Mouse (Mus musculus) forebrain, embryonic 11.5 days (tissue): ENCODE measurements around the gene Clic4. TPM values are rescaled to one million over a fixed set of nuclear protein-coding genes. Genes with fewer than 3 reads are reported as not detected.

Source experiments
- ATAC-seq: fragments of 200-750 bp; cut with Nextera tagmentation; replicated peaks from 2 replicates; pipeline ENCODE4 v1.8.0; 2017; ENCODE audit warnings: moderate TSS enrichment; ENCODE audit not compliant: low FRiP score
- DNase-seq: peaks from one replicate; pipeline ENCODE4 v3.0.0-alpha.2; 2017; ENCODE audit warnings: low spot score
- H3K27ac ChIP-seq: fragments of 300-500 bp; sonication (generic); 2 replicates; pipeline ENCODE4 v1.5.1; 2014; ENCODE audit warnings: low read depth, low read length
- H3K27me3 ChIP-seq: fragments of 300-500 bp; sonication (generic); 2 replicates; pipeline ENCODE4 v1.6.1; 2014; ENCODE audit warnings: mild to moderate bottlenecking, low read length, mixed read lengths; ENCODE audit not compliant: control insufficient read depth, insufficient read depth
- H3K36me3 ChIP-seq: fragments of 300-500 bp; sonication (generic); 2 replicates; pipeline ENCODE4 v1.6.1; 2014; ENCODE audit warnings: mild to moderate bottlenecking, low read length, moderate library complexity, mixed read lengths; ENCODE audit not compliant: control insufficient read depth, insufficient read depth
- H3K4me1 ChIP-seq: fragments of 300-500 bp; sonication (generic); replicated peaks from 2 replicates; pipeline ENCODE4 v1.6.1; 2014; ENCODE audit warnings: low read length, mixed read lengths; ENCODE audit not compliant: control insufficient read depth, insufficient read depth
- H3K4me2 ChIP-seq: fragments of 300-500 bp; sonication (generic); 2 replicates; pipeline ENCODE4 v1.6.1; 2014; ENCODE audit warnings: low read depth, mild to moderate bottlenecking, low read length, moderate library complexity, mixed read lengths; ENCODE audit not compliant: severe bottlenecking
- H3K4me3 ChIP-seq: fragments of 300-500 bp; sonication (generic); 2 replicates; pipeline ENCODE4 v1.5.1; 2014; ENCODE audit warnings: low read depth, low read length
- H3K9ac ChIP-seq: fragments of 300-500 bp; sonication (generic); 2 replicates; pipeline ENCODE4 v1.6.1; 2014; ENCODE audit warnings: low read length
- H3K9me3 ChIP-seq: fragments of 300-500 bp; sonication (generic); 2 replicates; pipeline ENCODE4 v1.6.1; 2016; ENCODE audit warnings: low read length, mixed read lengths; ENCODE audit not compliant: control insufficient read depth
- WGBS: fragments of 180-500 bp; shearing (Covaris S2); extraction: QIAGEN DNeasy Blood & Tissue Kit; methylation state at CpG from one replicate; pipeline ENCODE4 v1.1.7; 2014; 5-methylcytosine and 5-hydroxymethylcytosine counted together
- polyA plus RNA-seq: library from polyadenylated mRNA; unstranded; fragments of >200 nt; fragmentation: Nextera tagmentation; extraction: Ambion mirVana; gene quantifications from 2 replicates; pipeline ENCODE4 v1.2.1, GENCODE M21; 2014

The Clic4 gene
- polyA plus RNA-seq, 1 experiment from 2014 or later = 194 TPM

GRCm38 (mm10) chr4:135276681-135277379 is 4.2 kb upstream of the Clic4 start:
- H3K4me3 ChIP-seq = no peak overlapping the region
- DNase-seq (no peak), ATAC-seq (no peak)
- H3K27me3 ChIP-seq = peaks cover 3% of the 10 kb centered on the region; the same call in 1 of the 2 replicates
- H3K36me3 ChIP-seq = no peaks in the 10 kb centered on the region
- H3K4me1 ChIP-seq = peaks cover 4% of the 10 kb centered on the region; the same call in 1 of the 2 replicates
- H3K4me2 ChIP-seq = no peak overlapping the region
- H3K9ac ChIP-seq = no peak overlapping the region
- no peak overlapping the region for H3K27ac ChIP-seq
- no peaks in the 10 kb centered on the region for H3K9me3 ChIP-seq
- 79% methylated on average over 4 of the region's 4 CpGs for WGBS

GRCm38 (mm10) chr4:135274761-135275160 is 2.1 kb upstream of the Clic4 start:
- WGBS = 69% methylated on average over 7 of the region's 7 CpGs

GRCm38 (mm10) chr4:135273307-135273682 is 681 bp upstream of the Clic4 start:
- H3K4me3 ChIP-seq = peak overlapping the region; percentile 92
- H3K4me1 ChIP-seq = peaks cover 18% of the 10 kb centered on the region
- peak; percentile 59 for DNase-seq
- H3K27me3 ChIP-seq = peaks cover 3% of the 10 kb centered on the region; the same call in 1 of the 2 replicates
- no peaks in the 10 kb centered on the region for H3K36me3 ChIP-seq
- peak overlapping the region; percentile 65 for H3K4me2 ChIP-seq
- H3K9ac ChIP-seq = peak overlapping the region; percentile 45
- no peaks in the 10 kb centered on the region for H3K9me3 ChIP-seq
- H3K27ac ChIP-seq = no peak overlapping the region
- 1% methylated on average over 17 of the region's 17 CpGs for WGBS
- no peak for ATAC-seq

More at GRCm38 (mm10) chr4:135274761-135275160, 2.1 kb upstream of the Clic4 start:
- Histone ChIP-seq H3K9ac (no peak overlapping the region), H3K4me2 (no peak overlapping the region), H3K27ac (no peak overlapping the region), H3K4me3 (no peak overlapping the region), H3K27me3 (peaks cover 3% of the 10 kb centered on the region; the same call in 1 of the 2 replicates), H3K9me3 (no peaks in the 10 kb centered on the region), H3K36me3 (no peaks in the 10 kb centered on the region), H3K4me1 (peaks cover 14% of the 10 kb centered on the region)
- DNase-seq (no peak), ATAC-seq (no peak)

- DNase-seq (peak; percentile 84), ATAC-seq (peak; percentile 66)
- no peaks in the 10 kb centered on the region for H3K9me3 ChIP-seq
- H3K4me2 ChIP-seq = peak overlapping the region; percentile 59
- peaks cover 3% of the 10 kb centered on the region; the same call in 1 of the 2 replicates for H3K27me3 ChIP-seq
- H3K4me3 ChIP-seq = peak overlapping the region; percentile 92
- no peaks in the 10 kb centered on the region for H3K36me3 ChIP-seq
- under 1% methylated on average over 60 of the region's 67 CpGs for WGBS
- peak overlapping the region; percentile 95 for H3K27ac ChIP-seq
- H3K4me1 ChIP-seq = peaks cover 18% of the 10 kb centered on the region
- H3K9ac ChIP-seq = peak overlapping the region; percentile 95
Observed at GRCm38 (mm10) chr4:135271881-135272616, 565 bp downstream of the Clic4 start.

DNA sequence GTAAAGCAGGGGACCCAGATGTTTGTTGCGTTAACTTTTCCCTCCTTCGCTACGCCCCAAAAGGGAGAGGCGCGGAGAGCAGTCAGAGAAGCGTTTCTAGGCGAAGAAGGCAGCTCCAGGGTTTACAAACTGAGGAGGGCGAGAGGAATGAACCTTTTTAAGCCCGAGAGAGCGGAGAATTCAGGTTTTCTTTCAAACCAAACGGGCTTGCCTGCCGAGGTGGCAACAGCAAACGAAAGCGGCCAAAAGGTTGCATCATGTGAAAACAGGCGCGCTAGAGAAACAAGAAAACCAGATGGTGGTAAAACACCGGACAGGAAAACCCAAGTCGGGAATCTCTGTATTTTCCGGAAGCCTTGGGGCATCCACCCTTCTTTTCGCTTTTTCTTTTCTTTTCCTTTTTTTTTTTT is 1.2 kb downstream of the Clic4 start:
- H3K4me2 ChIP-seq = peak overlapping the region; percentile 59
- H3K9me3 ChIP-seq = no peaks in the 10 kb centered on the region
- no peaks in the 10 kb centered on the region for H3K36me3 ChIP-seq
- 1% methylated on average over 20 of the region's 20 CpGs for WGBS
- H3K27me3 ChIP-seq = peaks cover 3% of the 10 kb centered on the region; the same call in 1 of the 2 replicates
- DNase-seq (no peak), ATAC-seq (no peak)
- H3K4me3 ChIP-seq = peak overlapping the region; percentile 92
- H3K27ac ChIP-seq = no peak overlapping the region
- H3K4me1 ChIP-seq = peaks cover 18% of the 10 kb centered on the region
- H3K9ac ChIP-seq = peak overlapping the region; percentile 95

DNA sequence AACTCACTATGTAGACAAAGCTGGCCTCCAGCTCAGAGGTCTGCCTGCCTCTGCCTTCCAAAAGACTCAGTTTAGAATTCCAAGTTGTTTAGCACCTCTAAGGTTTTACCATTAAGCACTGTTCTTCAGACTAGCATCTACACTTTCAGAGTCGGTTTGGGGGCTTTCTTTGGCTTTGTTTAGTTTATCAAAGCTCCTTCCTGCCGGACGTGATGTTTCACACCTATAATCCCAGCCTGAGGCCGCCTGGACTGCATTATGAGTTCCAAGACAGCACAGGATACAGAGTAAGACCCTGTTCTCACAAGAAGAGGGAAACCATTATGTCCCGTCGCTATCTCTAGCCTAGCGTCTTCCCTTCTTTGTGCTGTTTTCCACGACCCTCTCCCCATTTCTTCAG is 2.1 kb downstream of the Clic4 start:
- peak overlapping the region; percentile 92 for H3K4me3 ChIP-seq
- H3K27ac ChIP-seq = no peak overlapping the region
- H3K4me1 ChIP-seq = peaks cover 18% of the 10 kb centered on the region

DNA sequence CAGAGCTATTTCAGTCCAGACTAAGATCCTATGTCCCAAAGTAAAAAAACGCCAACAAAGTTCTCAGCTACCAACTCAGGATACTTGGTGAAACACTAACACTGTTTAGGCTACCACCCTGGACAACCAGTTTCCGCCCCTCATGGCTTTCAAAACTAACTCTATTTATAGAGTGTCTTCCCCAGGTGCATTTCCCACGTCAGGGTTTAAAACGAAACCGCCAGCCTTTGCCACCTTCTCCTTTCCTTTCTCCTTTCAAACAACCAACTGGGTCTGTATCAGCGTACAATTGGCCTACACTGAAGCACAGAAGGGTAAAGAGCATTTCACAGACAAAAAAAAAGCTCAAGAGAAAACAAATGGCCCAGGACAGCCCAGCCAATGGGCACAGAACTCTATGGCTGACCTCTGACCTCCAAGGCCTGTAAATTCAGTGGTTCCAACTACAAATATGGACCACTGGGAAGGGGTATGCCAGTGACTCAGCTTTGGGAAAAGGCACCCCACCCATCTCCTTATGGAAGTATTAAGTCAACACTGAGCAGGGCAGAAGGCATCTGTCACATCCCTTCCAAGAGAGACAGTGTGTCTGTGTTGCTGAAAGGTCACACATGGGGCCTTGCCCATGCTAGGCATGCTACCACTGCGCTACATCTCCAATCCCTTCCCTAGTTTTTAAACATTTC is 2.8 kb downstream of the Clic4 start:
- Histone ChIP-seq H3K9me3 (no peaks in the 10 kb centered on the region), H3K36me3 (no peaks in the 10 kb centered on the region), H3K27me3 (peaks cover 3% of the 10 kb centered on the region; the same call in 1 of the 2 replicates), H3K4me1 (peaks cover 18% of the 10 kb centered on the region), H3K9ac (peak overlapping the region; percentile 16), H3K27ac (no peak overlapping the region), H3K4me3 (peak overlapping the region; percentile 92; the same call in 1 of the 2 replicates), H3K4me2 (peak overlapping the region; percentile 59)
- no peak for ATAC-seq
- 78% methylated on average over 7 of the region's 7 CpGs for WGBS
- no peak for DNase-seq

More for the DNA sequence above, 2.1 kb downstream of the Clic4 start:
- peaks cover 3% of the 10 kb centered on the region; the same call in 1 of the 2 replicates for H3K27me3 ChIP-seq
- H3K4me2 ChIP-seq = peak overlapping the region; percentile 59
- H3K36me3 ChIP-seq = no peaks in the 10 kb centered on the region
- DNase-seq (no peak), ATAC-seq (no peak)
- WGBS = 53% methylated on average over 8 of the region's 8 CpGs
- peak overlapping the region; percentile 95 for H3K9ac ChIP-seq
- no peaks in the 10 kb centered on the region for H3K9me3 ChIP-seq

DNA sequence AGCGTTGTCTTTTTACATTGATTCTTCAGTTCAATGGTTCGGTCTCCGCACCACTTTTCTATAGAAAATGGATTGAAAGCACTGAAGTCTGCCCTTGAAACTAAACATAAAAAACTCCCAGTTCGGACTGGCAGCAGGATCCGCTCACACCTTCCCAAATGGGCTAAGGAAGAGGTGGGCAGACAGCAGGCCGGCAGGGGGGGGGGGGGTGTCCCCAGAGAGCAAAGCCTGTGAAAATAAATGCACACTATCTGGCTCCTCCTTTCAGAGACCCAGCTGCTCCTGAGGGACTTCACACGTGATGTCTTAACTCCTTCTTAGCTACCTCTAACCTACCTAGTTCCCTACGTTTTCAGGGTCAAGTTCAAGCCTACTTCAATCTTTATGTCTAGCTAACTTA is 5.1 kb downstream of the Clic4 start:
- no peaks in the 10 kb centered on the region for H3K9me3 ChIP-seq
- H3K9ac ChIP-seq = peak overlapping the region; percentile 12
- no peak overlapping the region for H3K4me2 ChIP-seq
- no peaks in the 10 kb centered on the region; the same call in 1 of the 2 replicates for H3K36me3 ChIP-seq
- no peaks in the 10 kb centered on the region for H3K27me3 ChIP-seq
- DNase-seq (no peak), ATAC-seq (no peak)
- no peak overlapping the region for H3K4me3 ChIP-seq
- WGBS = 57% methylated on average over 8 of the region's 8 CpGs
- H3K27ac ChIP-seq = no peak overlapping the region
- peaks cover 14% of the 10 kb centered on the region for H3K4me1 ChIP-seq
